Mouse (Mus musculus) limb, embryonic 13.5 days (tissue): ENCODE results near the gene Samm50. TPM values are rescaled to one million over a fixed set of nuclear protein-coding genes. Genes with fewer than 3 reads are reported as not detected.
"Not testable (repeated sequence)": the region's sequence is repeated elsewhere in the genome, so short reads cannot be mapped to it uniquely, and the experiment has no call there.

Experiments used
- ATAC-seq: fragments of 200-750 bp; cut with Nextera tagmentation; 2 replicates; pipeline ENCODE4 v1.8.0; 2017; ENCODE audit warnings: low read depth, moderate number of reproducible peaks, moderate TSS enrichment; ENCODE audit not compliant: low FRiP score
- H3K27ac ChIP-seq: fragments of 300-500 bp; sonication (generic); 2 replicates; pipeline ENCODE4 v1.5.1; 2015; ENCODE audit warnings: inconsistent platforms, mild to moderate bottlenecking, moderate library complexity
- H3K27me3 ChIP-seq: fragments of 300-500 bp; sonication (generic); 2 replicates; pipeline ENCODE4 v1.6.1; 2015; ENCODE audit warnings: mild to moderate bottlenecking, inconsistent platforms
- H3K36me3 ChIP-seq: fragments of 300-500 bp; sonication (generic); 2 replicates; pipeline ENCODE4 v1.6.1; 2015; ENCODE audit warnings: inconsistent platforms, mild to moderate bottlenecking, moderate library complexity
- H3K4me1 ChIP-seq: fragments of 300-500 bp; sonication (generic); 2 replicates; pipeline ENCODE4 v1.6.1; 2015; ENCODE audit warnings: inconsistent platforms
- H3K4me2 ChIP-seq: fragments of 300-500 bp; sonication (generic); replicated peaks from 2 replicates; pipeline ENCODE4 v1.6.1; 2015; ENCODE audit warnings: inconsistent platforms, mild to moderate bottlenecking, moderate library complexity
- H3K4me3 ChIP-seq: fragments of 300-500 bp; sonication (generic); 2 replicates; pipeline ENCODE4 v1.5.1; 2015; ENCODE audit warnings: moderate library complexity, mild to moderate bottlenecking, inconsistent platforms
- H3K9ac ChIP-seq: fragments of 300-500 bp; sonication (generic); 2 replicates; pipeline ENCODE4 v1.6.1; 2015; ENCODE audit warnings: mild to moderate bottlenecking, inconsistent platforms
- H3K9me3 ChIP-seq: fragments of 300-500 bp; sonication (generic); 2 replicates; pipeline ENCODE4 v1.6.1; 2016; ENCODE audit warnings: inconsistent platforms
- WGBS: fragments of 180-500 bp; shearing (Covaris S2); methylation state at CpG from one replicate; pipeline ENCODE4 v1.1.7; 2015; 5-methylcytosine and 5-hydroxymethylcytosine counted together
- polyA plus RNA-seq: library from polyadenylated mRNA; unstranded; fragments of >200 nt; fragmentation: Nextera tagmentation; extraction: Ambion mirVana; gene quantifications from 2 replicates; pipeline ENCODE4 v1.2.1, GENCODE M21; 2015

Samm50 gene
- 101 and 104 TPM in 2 replicates for polyA plus RNA-seq

DNA sequence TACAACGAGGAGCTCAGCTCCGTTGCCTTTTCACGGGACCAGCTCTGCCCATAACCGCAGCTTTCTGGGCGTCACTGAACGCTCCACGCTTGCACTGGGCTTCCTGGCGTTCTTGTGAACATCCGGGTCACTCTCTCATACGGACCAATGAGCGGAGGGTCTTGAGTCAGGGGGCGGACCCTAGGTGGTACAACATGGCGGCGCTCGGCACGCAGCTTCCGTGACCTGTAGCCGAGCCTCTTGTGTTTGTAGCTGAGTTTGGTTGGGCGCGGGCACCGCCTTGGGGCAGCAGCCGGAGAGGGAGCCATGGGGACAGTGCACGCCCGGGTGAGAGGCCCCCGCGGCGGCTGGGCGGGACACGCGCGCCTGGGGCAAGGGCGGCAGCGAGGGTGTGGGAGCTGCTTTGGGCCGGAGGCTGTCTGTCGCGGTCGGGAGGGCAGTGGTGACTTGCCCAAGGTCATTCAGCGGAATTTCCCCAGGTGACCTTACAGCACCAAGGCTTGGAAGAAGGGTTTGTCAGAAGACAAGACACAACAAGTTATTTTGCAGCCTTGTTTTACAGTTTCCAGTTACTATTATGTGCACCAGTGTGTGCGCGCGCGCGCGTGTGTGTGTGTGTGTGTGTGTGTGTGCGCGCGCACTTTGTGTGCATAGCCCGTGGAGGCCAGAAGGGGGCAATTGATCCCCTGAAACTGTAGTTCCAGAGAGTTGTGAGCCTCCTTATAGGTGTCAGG is at the start of gene Samm50:
Gene Samm50, plus strand, starts transcription at position 184 of the 734 bp plus-strand sequence.
- H3K4me1 ChIP-seq = peaks cover 11% of the 10 kb centered on the region
- H3K9ac ChIP-seq = peak within 1 kb of the TSS; percentile 83
- peak within 1 kb of the TSS; percentile 86 for H3K27ac ChIP-seq
- ATAC-seq = peak; percentile 98
- no peaks in the 10 kb centered on the region for H3K27me3 ChIP-seq
- peak within 1 kb of the TSS; percentile 83 for H3K4me2 ChIP-seq
- H3K9me3 ChIP-seq = no peaks in the 10 kb centered on the region
- peaks cover 21% of the 10 kb centered on the region for H3K36me3 ChIP-seq
- WGBS = 3% methylated on average over 48 of the region's 48 CpGs
- peak within 1 kb of the TSS; percentile 93 for H3K4me3 ChIP-seq

DNA sequence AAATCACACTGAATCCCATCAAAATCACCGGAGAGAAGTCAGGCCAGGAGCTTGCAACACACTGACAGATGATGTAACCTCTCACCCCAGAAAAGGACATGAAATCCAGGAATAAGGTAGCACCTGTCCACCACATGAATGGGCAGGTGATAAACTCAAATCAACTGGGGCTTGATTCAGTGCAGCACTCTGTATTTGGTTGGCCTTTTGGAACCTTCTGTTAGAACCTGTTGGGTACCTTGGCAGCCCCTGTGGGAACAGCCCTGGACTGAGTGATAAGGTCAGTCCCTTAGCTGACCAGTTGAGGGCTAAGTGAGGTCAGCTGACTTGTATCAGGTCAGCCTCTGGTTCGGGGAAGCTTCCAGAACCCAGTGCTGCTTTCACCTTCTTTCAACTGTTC is 35.9 kb upstream of the Samm50 start:
- H3K4me3 ChIP-seq = no peak overlapping the region
- no peaks in the 10 kb centered on the region for H3K36me3 ChIP-seq
- 77% methylated on average over 2 of the region's 2 CpGs for WGBS
- ATAC-seq = no peak
- no peak overlapping the region for H3K9ac ChIP-seq
- no peak overlapping the region for H3K4me2 ChIP-seq
- H3K4me1 ChIP-seq = no peaks in the 10 kb centered on the region
- H3K27me3 ChIP-seq = no peaks in the 10 kb centered on the region
- no peak overlapping the region for H3K27ac ChIP-seq
- H3K9me3 ChIP-seq = no peaks in the 10 kb centered on the region

DNA sequence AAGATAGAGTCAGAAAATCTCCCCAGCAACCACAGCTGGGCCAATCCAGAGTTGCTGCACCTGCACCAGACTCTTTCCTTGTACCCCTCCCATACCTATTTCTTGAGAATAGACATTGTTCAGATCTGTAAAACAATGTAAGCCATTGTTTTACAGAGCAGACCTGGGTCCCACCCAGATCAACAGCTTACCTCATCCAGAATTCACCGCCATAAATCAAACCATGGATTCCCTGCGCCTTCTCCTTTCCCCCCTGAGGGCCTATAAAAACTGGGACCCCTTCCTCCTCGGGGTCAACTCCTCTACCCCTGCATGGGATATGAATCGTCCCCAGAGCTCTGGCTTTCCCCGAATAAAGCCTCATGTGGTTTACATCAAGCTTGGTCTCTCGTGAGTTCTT is 34.5 kb upstream of the Samm50 start:
- not testable (repeated sequence) for H3K27ac ChIP-seq, H3K9me3 ChIP-seq

DNA sequence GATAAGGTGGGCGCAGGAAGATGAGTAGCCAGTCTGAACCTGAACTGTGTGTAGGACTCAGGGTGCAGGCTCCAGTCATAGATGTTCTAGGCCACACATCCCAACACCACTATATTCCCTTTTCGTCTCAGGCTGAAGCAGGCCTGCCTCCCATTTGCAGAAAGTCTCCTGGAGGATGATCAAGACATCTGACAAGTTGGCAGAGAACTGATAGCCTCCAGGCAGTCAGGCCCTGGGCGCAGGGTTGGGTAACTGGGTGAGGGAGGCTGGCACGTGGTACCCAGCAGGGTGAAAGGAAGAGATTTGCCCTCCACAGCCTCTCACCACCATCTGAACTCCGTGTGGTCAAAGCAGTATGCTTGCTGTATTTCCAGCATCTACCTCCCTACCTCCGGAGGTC is 30.2 kb upstream of the Samm50 start:
- H3K4me2 ChIP-seq = no peak overlapping the region
- no peak overlapping the region for H3K4me3 ChIP-seq
- H3K9me3 ChIP-seq = no peaks in the 10 kb centered on the region
- no peak for ATAC-seq
- no peak overlapping the region for H3K9ac ChIP-seq
- H3K36me3 ChIP-seq = no peaks in the 10 kb centered on the region
- 71% methylated on average over 6 of the region's 6 CpGs for WGBS
- H3K4me1 ChIP-seq = no peaks in the 10 kb centered on the region
- no peaks in the 10 kb centered on the region for H3K27me3 ChIP-seq
- no peak overlapping the region for H3K27ac ChIP-seq

More for the DNA sequence above, 34.5 kb upstream of the Samm50 start:
- H3K4me3 ChIP-seq, H3K4me2 ChIP-seq, H3K27me3 ChIP-seq, H3K4me1 ChIP-seq, H3K36me3 ChIP-seq, H3K9ac ChIP-seq, ATAC-seq: not testable (repeated sequence)
- WGBS = 64% methylated on average over 6 of the region's 6 CpGs

DNA sequence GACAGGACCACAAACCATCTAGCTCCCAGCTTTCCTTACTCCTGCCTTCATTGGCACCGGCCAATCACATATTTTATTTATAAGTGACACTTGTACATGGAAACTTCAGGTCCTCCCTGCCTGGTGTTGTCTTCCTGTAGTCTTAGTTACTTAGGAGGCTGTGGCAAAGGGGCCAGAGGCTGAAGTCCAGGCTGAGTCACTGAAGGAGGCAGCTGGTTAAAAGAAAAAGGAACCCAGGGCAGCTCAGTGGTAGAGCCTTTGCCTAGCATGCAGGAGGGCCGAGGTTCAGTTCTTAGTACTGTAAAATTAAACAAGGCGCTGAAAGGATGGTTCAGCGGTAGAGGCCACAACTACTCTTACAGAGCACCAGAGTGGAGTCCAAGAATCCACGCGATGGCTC is 25.2 kb upstream of the Samm50 start:
- ATAC-seq = no peak
- Histone ChIP-seq H3K4me3 (no peak overlapping the region), H3K4me1 (peaks cover 14% of the 10 kb centered on the region), H3K27ac (no peak overlapping the region), H3K9ac (no peak overlapping the region), H3K9me3 (no peaks in the 10 kb centered on the region), H3K4me2 (no peak overlapping the region), H3K27me3 (peaks cover 24% of the 10 kb centered on the region), H3K36me3 (no peaks in the 10 kb centered on the region)
- WGBS = 73% methylated on average over 6 of the region's 6 CpGs

DNA sequence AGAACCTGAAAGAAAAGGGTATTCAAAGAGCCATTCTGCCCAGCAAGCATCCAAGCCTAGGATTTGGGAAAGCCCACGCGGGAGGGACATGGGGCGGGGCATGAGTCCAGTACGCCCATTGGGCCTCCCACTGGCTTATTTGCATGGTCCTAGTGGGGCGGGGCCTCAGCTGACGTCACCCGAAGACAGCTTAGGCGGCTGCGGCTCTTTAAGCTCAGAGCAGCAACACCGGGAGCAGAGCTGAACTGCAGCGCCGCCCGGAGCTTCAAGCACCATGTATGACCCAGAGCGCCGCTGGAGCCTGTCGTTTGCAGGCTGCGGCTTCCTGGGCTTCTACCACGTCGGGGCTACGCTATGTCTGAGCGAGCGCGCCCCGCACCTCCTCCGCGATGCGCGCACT is 24.4 kb upstream of the Samm50 start, which contains the start of gene Pnpla3:
Gene Pnpla3, plus strand, starts transcription at position 238 of the 400 bp plus-strand sequence.
- peaks cover 24% of the 10 kb centered on the region for H3K27me3 ChIP-seq
- H3K9me3 ChIP-seq = no peaks in the 10 kb centered on the region
- ATAC-seq = peak; percentile 97
- no peaks in the 10 kb centered on the region for H3K36me3 ChIP-seq
- WGBS = under 1% methylated on average over 28 of the region's 28 CpGs
- peak within 1 kb of the TSS; percentile 50 for H3K4me3 ChIP-seq
- H3K4me1 ChIP-seq = peaks cover 14% of the 10 kb centered on the region
- H3K9ac ChIP-seq = peak within 1 kb of the TSS; percentile 66; the same call in 1 of the 2 replicates
- no peak within 1 kb of the TSS for H3K27ac ChIP-seq
- peak within 1 kb of the TSS; percentile 96 for H3K4me2 ChIP-seq

DNA sequence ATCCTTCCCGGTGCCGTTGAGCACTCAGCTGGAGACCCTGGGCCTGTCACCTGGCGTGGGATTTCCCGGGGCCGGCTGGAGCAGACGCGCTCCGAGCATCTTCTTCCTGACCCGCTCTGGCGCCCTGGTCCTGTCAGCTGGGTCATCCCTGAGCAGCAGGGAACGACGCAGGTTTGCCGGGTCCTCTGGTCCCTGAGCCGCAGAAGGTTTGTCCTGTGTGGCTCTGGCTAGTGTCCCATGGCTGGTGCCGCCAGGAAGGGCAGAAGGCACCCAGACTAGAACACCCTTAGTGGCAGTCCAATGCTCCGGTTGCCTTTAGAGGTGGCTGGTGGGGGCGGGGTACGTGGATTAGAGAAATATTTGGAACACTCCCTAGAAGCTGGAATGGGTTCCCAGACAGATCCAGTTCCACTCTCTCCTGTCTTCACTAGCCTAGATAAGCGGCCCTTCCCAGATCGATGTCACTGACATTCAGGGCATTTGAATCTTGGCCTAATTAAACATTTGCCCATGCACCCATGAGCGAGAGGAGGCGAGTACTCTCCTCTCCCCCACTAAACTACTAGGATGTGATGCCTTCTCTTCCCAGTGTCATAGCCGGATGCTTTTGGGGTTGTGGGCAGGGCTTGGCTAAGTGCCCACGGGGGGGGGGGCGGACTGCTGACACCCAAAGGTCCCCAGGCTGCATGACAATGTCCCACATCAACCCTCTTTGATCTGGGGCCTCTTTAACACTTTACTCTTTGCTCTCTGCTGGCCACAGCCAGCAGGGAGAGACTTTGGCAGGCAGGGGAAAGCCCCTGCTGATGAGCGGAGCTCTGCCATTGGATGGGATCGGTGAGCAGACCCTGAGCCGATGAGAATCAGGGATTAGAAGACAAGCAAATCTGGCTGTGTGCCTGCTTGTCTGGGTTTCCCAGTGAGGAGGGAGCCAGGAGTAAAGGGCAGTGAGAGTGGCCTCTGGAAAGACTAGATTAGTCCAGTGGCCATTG is 23.6 kb upstream of the Samm50 start:
- WGBS = 1% methylated on average over 28 of the region's 28 CpGs
- peak; percentile 43 for ATAC-seq

DNA sequence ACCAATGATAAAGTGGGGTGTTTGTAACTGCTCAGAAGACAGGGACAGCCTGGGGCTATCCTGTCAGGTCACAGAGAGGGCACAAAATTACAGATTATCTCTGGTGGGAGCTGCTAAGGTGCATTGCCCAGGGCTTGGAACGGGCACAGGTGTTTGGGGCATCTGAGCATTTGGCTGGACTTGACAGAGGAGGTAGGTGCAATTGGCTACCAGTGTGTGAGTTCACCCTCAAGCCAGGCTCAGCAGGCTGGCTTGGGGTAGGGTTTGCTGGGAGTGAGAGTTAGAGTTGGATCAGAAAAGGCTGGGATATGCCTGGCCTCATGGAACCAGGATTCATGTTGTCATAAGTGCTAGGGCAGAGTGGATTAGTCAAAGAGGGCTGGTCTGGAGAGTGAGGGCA is 22.5 kb upstream of the Samm50 start:
- peaks cover 14% of the 10 kb centered on the region for H3K4me1 ChIP-seq
- no peaks in the 10 kb centered on the region for H3K9me3 ChIP-seq
- H3K36me3 ChIP-seq = no peaks in the 10 kb centered on the region
- WGBS = 54% methylated on average over 1 of the region's 1 CpGs
- H3K9ac ChIP-seq = no peak overlapping the region
- H3K4me2 ChIP-seq = no peak overlapping the region
- no peak for ATAC-seq
- peaks cover 24% of the 10 kb centered on the region for H3K27me3 ChIP-seq
- no peak overlapping the region for H3K27ac ChIP-seq
- no peak overlapping the region for H3K4me3 ChIP-seq

More for the DNA sequence above, 23.6 kb upstream of the Samm50 start:
- Histone ChIP-seq H3K4me2 (peak overlapping the region; percentile 96), H3K4me3 (peak overlapping the region; percentile 50), H3K36me3 (no peaks in the 10 kb centered on the region), H3K9ac (peak overlapping the region; percentile 66; the same call in 1 of the 2 replicates), H3K4me1 (peaks cover 14% of the 10 kb centered on the region), H3K27me3 (peaks cover 24% of the 10 kb centered on the region), H3K27ac (no peak overlapping the region), H3K9me3 (no peaks in the 10 kb centered on the region)

DNA sequence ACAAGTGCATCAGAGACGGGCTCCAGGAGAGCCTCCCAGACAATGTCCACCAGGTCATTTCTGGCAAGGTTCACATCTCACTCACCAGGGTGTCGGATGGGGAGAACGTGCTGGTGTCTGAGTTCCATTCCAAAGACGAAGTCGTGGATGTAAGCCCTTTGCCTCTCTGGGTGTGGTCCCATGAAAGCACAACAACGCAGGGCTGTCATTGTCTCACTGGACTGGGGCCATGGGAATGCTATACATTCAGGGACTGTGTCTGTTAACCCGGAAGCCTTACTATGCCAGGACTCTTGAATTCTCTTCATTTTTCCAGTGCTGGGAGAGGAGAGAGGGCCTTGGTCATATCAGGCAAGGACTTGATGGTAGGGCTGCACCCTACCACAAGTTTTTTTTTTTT is 20.9 kb upstream of the Samm50 start:
- peaks cover 24% of the 10 kb centered on the region for H3K27me3 ChIP-seq
- WGBS = 81% methylated on average over 7 of the region's 7 CpGs
- H3K9me3 ChIP-seq = no peaks in the 10 kb centered on the region
- H3K4me1 ChIP-seq = peaks cover 14% of the 10 kb centered on the region
- H3K9ac ChIP-seq = no peak overlapping the region
- no peak overlapping the region for H3K4me2 ChIP-seq
- H3K27ac ChIP-seq = no peak overlapping the region
- H3K4me3 ChIP-seq = no peak overlapping the region
- H3K36me3 ChIP-seq = no peaks in the 10 kb centered on the region
- no peak for ATAC-seq

DNA sequence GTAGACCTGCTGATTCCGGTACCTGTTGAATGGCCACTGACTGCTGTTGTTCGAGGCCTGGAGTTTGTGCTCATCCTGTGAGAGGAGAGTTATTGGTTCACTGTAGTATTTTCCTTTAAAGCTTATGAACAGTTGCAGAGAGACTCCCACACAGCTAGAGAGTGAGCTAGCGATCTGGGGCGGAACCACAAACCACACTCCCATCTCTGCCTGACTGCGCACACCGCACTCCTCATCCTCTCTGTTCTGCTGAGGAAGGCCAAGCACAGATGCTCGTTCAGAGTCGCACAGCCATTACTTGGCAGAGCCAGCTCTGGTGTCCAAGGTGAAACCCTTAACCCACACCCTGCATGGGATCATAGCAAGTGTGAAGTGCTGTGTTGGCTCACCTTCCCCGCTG is 13.3 kb upstream of the Samm50 start:
- no peak overlapping the region for H3K9ac ChIP-seq
- no peak overlapping the region for H3K4me2 ChIP-seq
- no peaks in the 10 kb centered on the region for H3K9me3 ChIP-seq
- H3K4me1 ChIP-seq = peaks cover 16% of the 10 kb centered on the region
- no peak overlapping the region for H3K27ac ChIP-seq
- no peaks in the 10 kb centered on the region for H3K36me3 ChIP-seq
- no peak for ATAC-seq
- 94% methylated on average over 9 of the region's 9 CpGs for WGBS
- H3K4me3 ChIP-seq = no peak overlapping the region
- peaks cover 4% of the 10 kb centered on the region; the same call in 1 of the 2 replicates for H3K27me3 ChIP-seq

DNA sequence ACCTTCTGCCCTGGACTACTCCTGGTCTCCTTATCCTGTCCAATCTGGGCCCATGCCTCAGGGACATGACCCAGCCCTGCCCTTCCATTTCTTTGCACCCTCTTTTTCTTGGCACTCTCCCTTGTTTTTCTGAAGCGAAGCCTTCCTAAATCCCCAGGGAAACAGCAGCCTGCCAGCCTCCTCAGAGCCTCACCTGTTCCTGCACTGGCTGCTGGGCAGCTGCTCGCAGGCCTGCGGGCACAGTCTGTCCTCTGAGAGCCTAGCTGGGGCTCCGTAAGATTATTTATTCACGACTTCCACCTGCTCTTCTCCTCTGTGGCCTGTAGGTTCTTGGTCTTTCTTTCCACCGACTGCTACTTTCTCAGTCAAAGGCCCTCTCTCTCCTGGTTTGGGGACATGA is 10.0 kb upstream of the Samm50 start:
- H3K4me3 ChIP-seq = no peak overlapping the region
- H3K27me3 ChIP-seq = peaks cover 4% of the 10 kb centered on the region; the same call in 1 of the 2 replicates
- no peak overlapping the region for H3K9ac ChIP-seq
- 43% methylated on average over 6 of the region's 6 CpGs for WGBS
- peaks cover 21% of the 10 kb centered on the region for H3K4me1 ChIP-seq
- H3K27ac ChIP-seq = no peak overlapping the region
- H3K36me3 ChIP-seq = no peaks in the 10 kb centered on the region
- no peak for ATAC-seq
- no peaks in the 10 kb centered on the region for H3K9me3 ChIP-seq
- H3K4me2 ChIP-seq = no peak overlapping the region

DNA sequence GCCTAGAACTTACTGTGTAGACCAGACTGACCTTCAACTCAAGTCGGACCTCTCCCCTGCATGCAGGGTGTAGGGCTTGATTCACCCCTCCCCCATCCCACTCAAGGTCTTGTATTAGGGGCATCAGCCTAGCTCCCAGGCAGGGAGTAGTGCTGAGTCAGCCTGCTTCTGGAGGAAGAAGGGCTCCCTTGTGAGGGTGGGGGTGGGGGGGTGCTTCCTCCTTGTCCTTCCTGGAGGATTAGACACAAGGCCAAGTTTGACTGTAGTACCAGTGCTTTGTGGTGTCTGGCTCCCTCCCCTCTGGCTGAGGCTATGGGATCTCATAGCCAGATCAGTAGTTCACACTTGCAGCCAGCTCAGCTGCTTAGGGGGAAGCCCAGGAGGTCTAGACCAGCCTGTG is 8.1 kb upstream of the Samm50 start:
- Histone ChIP-seq H3K9ac (no peak overlapping the region), H3K4me2 (no peak overlapping the region), H3K4me1 (peaks cover 21% of the 10 kb centered on the region), H3K27ac (no peak overlapping the region), H3K27me3 (peaks cover 4% of the 10 kb centered on the region; the same call in 1 of the 2 replicates), H3K36me3 (no peaks in the 10 kb centered on the region), H3K9me3 (no peaks in the 10 kb centered on the region), H3K4me3 (no peak overlapping the region)
- no peak; the same call in 1 of the 2 replicates for ATAC-seq
- WGBS = 35% methylated on average over 1 of the region's 1 CpGs
